Mouse (Mus musculus): ENCODE data around the gene Stim1. TPM values are rescaled to one million over a fixed set of nuclear protein-coding genes. Genes with fewer than 3 reads are reported as not detected.

Gene Stim1
- total RNA-seq, 2 experiments from 2014 or later, result 28.3 to 48.2 TPM

DNA sequence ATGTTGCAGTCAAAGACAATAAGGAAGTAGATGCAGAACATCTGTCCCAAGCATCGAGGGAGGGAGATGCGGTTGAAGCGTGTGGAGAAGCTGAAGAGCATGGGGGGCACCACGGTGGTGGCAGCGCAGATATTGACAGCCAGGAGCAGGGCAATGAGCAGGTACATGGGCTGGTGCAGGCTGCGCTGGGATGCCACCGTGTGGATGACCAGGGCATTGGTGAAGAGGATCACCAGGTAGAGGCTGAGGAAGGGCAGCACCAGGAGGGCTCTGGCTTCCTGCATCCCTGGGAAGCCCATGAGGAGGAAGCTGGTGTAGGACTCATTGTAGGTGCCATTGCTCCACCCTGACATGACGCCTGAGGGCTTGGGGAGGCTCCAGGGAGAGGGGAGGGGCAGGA, 217.2 kb downstream of the Stim1 start:
- peak; percentile 41 for ATAC-seq (replicated peaks; ENCODE audit: poor library complexity, severe bottlenecking)

DNA sequence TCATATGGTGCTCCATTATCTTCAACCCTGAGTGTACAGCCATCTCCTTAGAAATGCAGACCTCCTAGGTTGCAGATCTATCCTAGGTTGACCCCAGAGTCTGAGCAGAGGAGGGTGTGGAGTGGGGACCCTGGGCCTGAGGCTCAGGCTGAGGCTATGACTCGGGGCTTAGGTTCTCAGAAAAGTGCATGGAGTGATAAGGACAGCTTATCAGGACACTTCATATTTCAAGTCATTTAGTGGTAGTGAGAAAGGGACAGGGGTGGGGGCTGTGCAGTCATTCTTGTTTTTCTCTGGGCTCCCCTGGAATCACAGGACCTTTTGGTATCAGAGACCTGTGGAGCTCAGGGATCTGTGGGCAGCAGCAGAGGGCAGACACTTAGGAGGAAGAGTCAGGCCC, 218.5 kb downstream of the Stim1 start:
- no peak for ATAC-seq (replicated peaks; ENCODE audit: poor library complexity, severe bottlenecking)

Other genes with a start within 250 kb of the Stim1 start
- gene Il18bp, start 249.1 kb upstream of the Stim1 start, total RNA-seq (2014; fragmentation: Nextera tagmentation), result 5.8 and 12.6 TPM in 2 replicates
- 1.1 and 3.7 TPM in 2 replicates for gene Il18bp, start 249.1 kb upstream of the Stim1 start, total RNA-seq (2017)
- 11.2 and 13.2 TPM in 2 replicates for gene Rnf121, start 202.3 kb upstream of the Stim1 start, total RNA-seq (2014; fragmentation: Nextera tagmentation)
- 12.0 and 13.1 TPM in 2 replicates for gene Rnf121, start 202.3 kb upstream of the Stim1 start, total RNA-seq (2017)
- gene Xndc1, start 202.3 kb upstream of the Stim1 start, total RNA-seq (2014; fragmentation: Nextera tagmentation), result 56.6 and 64.4 TPM in 2 replicates
- gene Xndc1, start 202.3 kb upstream of the Stim1 start, total RNA-seq (2017), result 17.0 and 23.2 TPM in 2 replicates
- 1.8 and 3.4 TPM in 2 replicates for gene Xntrpc, start 202.1 kb upstream of the Stim1 start, total RNA-seq (2014; fragmentation: Nextera tagmentation)
- 1.5 and 2.3 TPM in 2 replicates for gene Xntrpc, start 202.1 kb upstream of the Stim1 start, total RNA-seq (2017)
- gene Trpc2, start 184.7 kb upstream of the Stim1 start, total RNA-seq (2014; fragmentation: Nextera tagmentation), result not detected in 2 replicates
- not detected in 2 replicates for gene Trpc2, start 184.7 kb upstream of the Stim1 start, total RNA-seq (2017)
- not detected in 2 replicates for gene Art1, start 166.1 kb upstream of the Stim1 start, total RNA-seq (2014; fragmentation: Nextera tagmentation)
- 0.67 TPM in 1 of 2 replicates, not detected in the other for gene Art1, start 166.1 kb upstream of the Stim1 start, total RNA-seq (2017)
- gene Art5, start 158.3 kb upstream of the Stim1 start, total RNA-seq (2014; fragmentation: Nextera tagmentation), result 1.9 TPM in 1 of 2 replicates, not detected in the other
- gene Art5, start 158.3 kb upstream of the Stim1 start, total RNA-seq (2017), result not detected in 2 replicates
- gene Chrna10, start 151.0 kb upstream of the Stim1 start, total RNA-seq (2014; fragmentation: Nextera tagmentation), result not detected in 2 replicates
- not detected in 2 replicates for gene Chrna10, start 151.0 kb upstream of the Stim1 start, total RNA-seq (2017)
- 59.8 and 78.4 TPM in 2 replicates for gene Nup98, start 57.6 kb upstream of the Stim1 start, total RNA-seq (2014; fragmentation: Nextera tagmentation)
- 42.2 and 45.3 TPM in 2 replicates for gene Nup98, start 57.6 kb upstream of the Stim1 start, total RNA-seq (2017)
- 62.0 and 85.6 TPM in 2 replicates for gene Pgap2, start 57.6 kb upstream of the Stim1 start, total RNA-seq (2014; fragmentation: Nextera tagmentation)
- gene Pgap2, start 57.6 kb upstream of the Stim1 start, total RNA-seq (2017), result 47.1 and 48.4 TPM in 2 replicates
- gene Rhog, start 11.8 kb upstream of the Stim1 start, total RNA-seq (2014; fragmentation: Nextera tagmentation), result 277 and 290 TPM in 2 replicates
- 52.9 and 57.3 TPM in 2 replicates for gene Rhog, start 11.8 kb upstream of the Stim1 start, total RNA-seq (2017)
- 171 and 252 TPM in 2 replicates for gene Rrm1, start 173.9 kb downstream of the Stim1 start, total RNA-seq (2014; fragmentation: Nextera tagmentation)
- 642 and 757 TPM in 2 replicates for gene Rrm1, start 173.9 kb downstream of the Stim1 start, total RNA-seq (2017)
- not detected in 2 replicates for gene Olfr543, start 213.9 kb downstream of the Stim1 start, total RNA-seq (2014; fragmentation: Nextera tagmentation)
- not detected in 2 replicates for gene Olfr543, start 213.9 kb downstream of the Stim1 start, total RNA-seq (2017)
- gene Olfr544, start 220.5 kb downstream of the Stim1 start, total RNA-seq (2014; fragmentation: Nextera tagmentation), result not detected in 2 replicates
- not detected in 2 replicates for gene Olfr544, start 220.5 kb downstream of the Stim1 start, total RNA-seq (2017)
- not detected in 2 replicates for gene Olfr545, start 231.8 kb downstream of the Stim1 start, total RNA-seq (2014; fragmentation: Nextera tagmentation)
- gene Olfr545, start 231.8 kb downstream of the Stim1 start, total RNA-seq (2017), result not detected in 2 replicates